Mouse (Mus musculus) lung, postnatal 0 days (tissue): Measurements from ENCODE around the gene Exoc5. TPM values are rescaled to one million over a fixed set of nuclear protein-coding genes. Genes with fewer than 3 reads are reported as not detected.

Experiments used
- ATAC-seq: fragments of 200-750 bp; cut with Nextera tagmentation; 2 replicates; pipeline ENCODE4 v1.8.0; 2017; ENCODE audit warnings: moderate library complexity
- DNase-seq: peaks from one replicate; pipeline ENCODE4 v3.0.0-alpha.2; 2016; ENCODE audit warnings: low spot score
- H3K27ac ChIP-seq: fragments of 300-500 bp; sonication (generic); 2 replicates; pipeline ENCODE4 v1.5.1; 2014; ENCODE audit warnings: antibody characterized with exemption, mild to moderate bottlenecking, low read length, mixed read lengths
- H3K27me3 ChIP-seq: fragments of 300-500 bp; sonication (generic); replicated peaks from 2 replicates; pipeline ENCODE4 v1.6.1; 2014; ENCODE audit warnings: low read length, mixed read lengths; ENCODE audit not compliant: insufficient read depth
- H3K36me3 ChIP-seq: fragments of 300-500 bp; sonication (generic); 2 replicates; pipeline ENCODE4 v1.6.1; 2014; ENCODE audit warnings: low read length, mixed read lengths; ENCODE audit not compliant: insufficient read depth
- H3K4me1 ChIP-seq: fragments of 300-500 bp; sonication (generic); 2 replicates; pipeline ENCODE4 v1.6.1; 2014; ENCODE audit warnings: antibody characterized with exemption, low read depth, low read length, mixed read lengths; ENCODE audit not compliant: insufficient read depth
- H3K4me2 ChIP-seq: fragments of 300-500 bp; sonication (generic); replicated peaks from 2 replicates; pipeline ENCODE4 v1.6.1; 2014; ENCODE audit warnings: low read depth, mild to moderate bottlenecking, low read length, moderate library complexity, mixed read lengths
- H3K4me3 ChIP-seq: fragments of 300-500 bp; sonication (generic); 2 replicates; pipeline ENCODE4 v1.5.1; 2014; ENCODE audit warnings: low read depth, low read length
- H3K9ac ChIP-seq: fragments of 300-500 bp; sonication (generic); replicated peaks from 2 replicates; pipeline ENCODE4 v1.6.1; 2014; ENCODE audit warnings: low read depth, mild to moderate bottlenecking
- H3K9me3 ChIP-seq: fragments of 300-500 bp; sonication (generic); 2 replicates; pipeline ENCODE4 v1.6.1; 2016; ENCODE audit warnings: low read length, mixed read lengths
- CTCF ChIP-seq: IDR thresholded peaks from 2 replicates; pipeline ENCODE4 v1.5.1; 2016; ENCODE audit warnings: antibody characterized with exemption, mild to moderate bottlenecking
- EP300 ChIP-seq: IDR thresholded peaks from 2 replicates; pipeline ENCODE4 v1.6.1; 2016; ENCODE audit warnings: antibody characterized with exemption, mild to moderate bottlenecking, control low read depth
- WGBS: fragments of 180-500 bp; shearing (Covaris S2); extraction: QIAGEN DNeasy Blood & Tissue Kit; methylation state at CpG from one replicate; pipeline ENCODE4 v1.1.7; 2014; 5-methylcytosine and 5-hydroxymethylcytosine counted together
- polyA plus RNA-seq: library from polyadenylated mRNA; unstranded; fragments of >200 nt; fragmentation: Nextera tagmentation; extraction: Ambion mirVana; gene quantifications from 2 replicates; pipeline ENCODE4 v1.2.1, GENCODE M21; 2015

Gene Exoc5
- polyA plus RNA-seq, 1 experiment from 2014 or later: 26.7 TPM

- no peaks in the 10 kb centered on the region for H3K36me3 ChIP-seq
- no peak for TF ChIP-seq CTCF
- TF ChIP-seq EP300: no peak
- no peak overlapping the region for H3K27ac ChIP-seq
- H3K27me3 ChIP-seq: no peaks in the 10 kb centered on the region
- DNase-seq (no peak), ATAC-seq (no peak)
- H3K4me2 ChIP-seq: no peak overlapping the region
- no peak overlapping the region for H3K4me3 ChIP-seq
- no peaks in the 10 kb centered on the region; the same call in 1 of the 2 replicates for H3K4me1 ChIP-seq
- WGBS: 63% methylated on average over 2 of the region's 2 CpGs
- no peak overlapping the region for H3K9ac ChIP-seq
- H3K9me3 ChIP-seq: no peaks in the 10 kb centered on the region
These were observed 2.6 kb downstream of the Exoc5 start for GRCm38 (mm10) chr14:49063838-49064237.

DNA sequence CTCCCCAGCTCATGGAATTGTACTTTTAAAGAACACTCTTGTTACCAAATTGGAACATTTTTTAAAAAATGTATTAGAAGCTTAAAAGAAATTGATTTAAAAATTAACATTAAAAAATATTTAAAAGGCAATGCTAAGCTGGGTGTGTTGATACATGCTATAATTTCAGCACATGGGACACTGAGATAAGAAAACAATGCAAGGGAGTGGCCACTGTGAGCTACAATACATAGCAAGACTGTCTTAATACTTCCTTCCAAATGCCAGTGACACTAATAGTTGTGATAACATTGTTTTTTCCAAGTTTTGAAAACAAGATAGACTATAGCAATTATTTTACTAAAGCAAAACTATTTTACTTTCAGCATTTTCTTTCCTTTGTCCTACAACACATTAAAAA lies 17.0 kb downstream of the Exoc5 start:
- no peak for ATAC-seq
- Histone ChIP-seq H3K9ac (no peak overlapping the region), H3K4me1 (no peaks in the 10 kb centered on the region)

GRCm38 (mm10) chr14:49045610-49046009 lies 20.8 kb downstream of the Exoc5 start:
- TF ChIP-seq CTCF: no peak
- Histone ChIP-seq H3K9me3 (no peaks in the 10 kb centered on the region), H3K9ac (no peak overlapping the region), H3K27ac (no peak overlapping the region), H3K4me3 (no peak overlapping the region), H3K4me2 (no peak overlapping the region), H3K27me3 (no peaks in the 10 kb centered on the region), H3K4me1 (no peaks in the 10 kb centered on the region), H3K36me3 (no peaks in the 10 kb centered on the region)
- 82% methylated on average over 4 of the region's 4 CpGs for WGBS
- no peak for ATAC-seq
- DNase-seq: no peak

More for the DNA sequence above, 17.0 kb downstream of the Exoc5 start:
- DNase-seq: no peak
- Histone ChIP-seq H3K36me3 (peaks cover 4% of the 10 kb centered on the region; the same call in 1 of the 2 replicates), H3K27me3 (no peaks in the 10 kb centered on the region), H3K4me2 (no peak overlapping the region), H3K9me3 (no peaks in the 10 kb centered on the region), H3K27ac (no peak overlapping the region), H3K4me3 (no peak overlapping the region)
- no peak for TF ChIP-seq EP300
- no peak for TF ChIP-seq CTCF

GRCm38 (mm10) chr14:49028991-49029390 lies 37.5 kb downstream of the Exoc5 start:
- no peak for TF ChIP-seq CTCF
- no peak for TF ChIP-seq EP300
- no peak overlapping the region for H3K27ac ChIP-seq
- H3K4me2 ChIP-seq: no peak overlapping the region
- ATAC-seq: no peak
- DNase-seq: no peak
- H3K4me3 ChIP-seq: no peak overlapping the region
- H3K9ac ChIP-seq: no peak overlapping the region
- H3K36me3 ChIP-seq: 0 out of 2 replicates have a peak, but pooled peaks cover 3% of the 10 kb centered on the region
- H3K27me3 ChIP-seq: no peaks in the 10 kb centered on the region
- 93% methylated on average over 5 of the region's 5 CpGs for WGBS
- H3K4me1 ChIP-seq: no peaks in the 10 kb centered on the region
- no peaks in the 10 kb centered on the region for H3K9me3 ChIP-seq

GRCm38 (mm10) chr14:49027779-49028368 lies 38.6 kb downstream of the Exoc5 start:
- Histone ChIP-seq H3K4me1 (no peaks in the 10 kb centered on the region), H3K4me3 (no peak overlapping the region), H3K36me3 (0 out of 2 replicates have a peak, but pooled peaks cover 3% of the 10 kb centered on the region), H3K9ac (no peak overlapping the region), H3K9me3 (no peaks in the 10 kb centered on the region), H3K27ac (no peak overlapping the region), H3K4me2 (no peak overlapping the region), H3K27me3 (no peaks in the 10 kb centered on the region)
- 72% methylated on average over 3 of the region's 3 CpGs for WGBS
- no peak; the same call in 1 of the 2 replicates for TF ChIP-seq CTCF
- DNase-seq (peak; percentile 24), ATAC-seq (no peak)

GRCm38 (mm10) chr14:49027040-49027778 lies 39.2 kb downstream of the Exoc5 start:
- H3K27me3 ChIP-seq: no peaks in the 10 kb centered on the region
- H3K9ac ChIP-seq: no peak overlapping the region
- whole genome bisulfite sequencing: 79% methylated on average over 6 of the region's 6 CpGs
- no peaks in the 10 kb centered on the region for H3K4me1 ChIP-seq
- H3K27ac ChIP-seq: no peak overlapping the region
- H3K9me3 ChIP-seq: no peaks in the 10 kb centered on the region
- DNase-seq (no peak), ATAC-seq (no peak)
- TF ChIP-seq CTCF (no peak), EP300 (no peak)
- no peak overlapping the region for H3K4me2 ChIP-seq
- H3K36me3 ChIP-seq: no peaks in the 10 kb centered on the region
- no peak overlapping the region for H3K4me3 ChIP-seq
